Mouse (Mus musculus) lung, postnatal 4 days (tissue): ENCODE measurements at regions not wholly inside any gene's neighbourhood (a gene's known extent, or its start where the extent isn't known, plus 50 kb on each side); places are given as distances from the start of the nearest gene placed in this dataset.
A peak's percentile ranks its signal among the peaks of the same experiment; 100 is the strongest.

Source experiments
- DNase-seq, 2 experiments: peaks; one replicate each; pipeline ENCODE4 v3.0.0; 2021

GRCm38 (mm10) chr5:73880936-73881335 is 187.3 kb downstream of the Usp46 start:
- DNase-seq = no peak

DNA sequence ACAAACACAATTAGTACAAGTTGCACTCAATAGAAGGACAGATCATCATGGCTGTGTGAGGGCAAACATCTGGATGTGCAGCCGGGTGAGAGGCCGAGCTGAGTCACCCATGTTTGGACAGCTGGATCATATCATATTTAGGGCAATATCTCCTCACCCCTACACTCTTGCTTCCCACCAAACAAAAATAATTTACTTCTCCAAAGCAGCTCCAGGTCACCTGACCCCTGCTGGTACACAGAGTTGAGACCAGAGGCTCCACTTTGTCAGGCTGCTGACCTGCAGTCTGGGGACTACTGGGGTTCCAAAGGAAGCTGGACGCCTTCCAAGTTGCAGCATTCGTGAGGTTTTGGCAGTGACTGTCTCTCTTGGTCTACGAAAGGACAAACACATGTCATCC is 186.3 kb downstream of the Usp46 start:
- DNase-seq = peak; percentile 50 to 79

GRCm38 (mm10) chr5:73884998-73885397 is 183.2 kb downstream of the Usp46 start:
- no peak for DNase-seq

- DNase-seq = no peak
Measured at GRCm38 (mm10) chr5:73885691-73886090, 182.5 kb downstream of the Usp46 start.

DNA sequence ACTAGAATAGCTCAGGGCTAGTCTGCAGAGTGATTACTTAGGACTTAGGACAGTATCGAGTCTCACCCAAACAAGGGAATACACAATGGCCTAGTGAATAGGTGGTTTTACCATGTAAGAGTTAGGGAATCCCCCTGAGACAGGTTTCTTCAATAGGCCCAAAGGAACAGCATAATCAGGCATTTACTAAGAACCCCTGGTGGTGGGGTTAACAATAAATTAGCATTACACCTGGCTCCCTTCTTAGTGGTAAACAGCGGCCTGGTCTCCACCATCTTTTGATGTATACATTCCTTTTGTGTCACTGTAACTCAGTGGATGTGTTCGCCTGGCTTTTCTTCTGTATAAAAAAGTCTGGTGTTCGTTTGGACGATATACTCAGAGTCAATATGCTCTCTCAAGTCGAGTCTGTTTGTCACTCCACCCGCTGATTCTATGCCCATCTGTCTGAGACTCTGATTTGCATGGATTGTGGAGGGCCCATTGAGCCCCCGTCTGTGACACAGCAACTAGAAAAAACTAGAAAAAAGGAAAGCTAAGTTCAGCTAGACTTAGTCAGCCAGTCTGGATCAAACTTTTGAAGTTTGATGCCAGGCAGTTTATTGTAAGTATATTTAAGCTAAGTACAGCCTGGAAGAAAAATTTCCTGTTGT is 180.8 kb downstream of the Usp46 start:
- DNase-seq = no peak

DNA sequence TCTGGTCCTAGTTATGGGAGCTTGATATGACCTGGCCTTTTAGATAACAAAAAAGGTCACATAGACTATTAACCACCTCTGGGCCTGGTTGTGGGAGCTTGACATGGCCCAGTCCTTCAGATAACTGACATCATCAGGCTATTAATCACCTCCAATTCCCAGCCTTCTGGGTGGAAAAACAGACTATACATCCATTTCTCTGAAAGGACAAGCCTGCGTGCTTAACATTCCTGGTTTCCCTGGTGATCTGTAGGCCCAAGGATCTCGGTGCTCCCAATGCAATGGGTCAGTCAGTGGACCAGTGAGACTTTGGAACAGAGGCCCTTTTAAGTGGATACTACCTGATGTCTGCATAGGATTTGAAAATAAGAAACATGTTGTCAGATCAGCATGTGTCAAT is 179.8 kb downstream of the Usp46 start:
- no peak for DNase-seq

GRCm38 (mm10) chr5:73889342-73889741 is 178.9 kb downstream of the Usp46 start:
- DNase-seq = no peak

GRCm38 (mm10) chr5:73890942-73891341 is 177.3 kb downstream of the Usp46 start:
- no peak for DNase-seq

- no peak for DNase-seq
Measured at GRCm38 (mm10) chr5:73891606-73892005, 176.6 kb downstream of the Usp46 start.

- no peak for DNase-seq
Measured at GRCm38 (mm10) chr5:73892440-73893225, 175.6 kb downstream of the Usp46 start.

DNA sequence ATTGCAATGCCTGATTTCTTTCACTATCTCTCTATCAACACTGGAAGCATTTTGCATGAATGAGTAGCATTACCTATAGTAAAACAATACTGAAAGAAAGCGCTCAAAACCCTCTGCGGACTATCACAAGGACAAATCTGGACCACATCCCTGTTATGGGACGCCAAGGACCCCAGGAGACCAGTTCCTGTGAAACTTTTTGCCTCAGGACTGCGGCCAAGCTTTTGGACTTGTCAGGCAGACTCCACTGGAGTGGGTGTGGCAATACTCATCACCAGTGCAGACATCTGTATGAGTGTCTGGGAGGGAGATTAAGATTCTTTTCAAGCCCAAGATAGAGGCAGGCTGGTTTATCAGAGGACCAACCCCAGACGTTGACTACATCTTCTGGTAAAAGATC is 173.0 kb downstream of the Usp46 start:
- DNase-seq = no peak

- DNase-seq = no peak
Measured at GRCm38 (mm10) chr5:73896785-73897184, 171.4 kb downstream of the Usp46 start.

DNA sequence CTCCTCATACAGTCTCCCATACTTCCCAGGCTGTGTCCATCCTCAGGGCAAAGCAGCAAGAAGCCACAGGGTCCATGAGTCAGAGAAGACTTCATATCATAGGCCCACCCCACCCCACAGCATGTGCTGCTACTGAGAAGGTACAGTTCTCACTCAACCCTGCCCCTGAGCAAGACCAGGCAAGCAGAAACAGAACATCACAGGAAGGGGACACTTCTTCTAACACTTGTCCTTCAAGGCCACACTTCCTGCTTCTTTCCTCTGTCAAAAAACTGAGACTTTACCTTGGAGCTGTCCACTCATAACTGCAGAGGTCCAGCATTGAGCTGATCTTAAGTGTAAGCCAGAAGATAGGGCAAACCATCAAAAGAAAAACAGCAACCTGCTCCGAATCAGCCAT is 166.6 kb downstream of the Usp46 start:
- no peak for DNase-seq

DNA sequence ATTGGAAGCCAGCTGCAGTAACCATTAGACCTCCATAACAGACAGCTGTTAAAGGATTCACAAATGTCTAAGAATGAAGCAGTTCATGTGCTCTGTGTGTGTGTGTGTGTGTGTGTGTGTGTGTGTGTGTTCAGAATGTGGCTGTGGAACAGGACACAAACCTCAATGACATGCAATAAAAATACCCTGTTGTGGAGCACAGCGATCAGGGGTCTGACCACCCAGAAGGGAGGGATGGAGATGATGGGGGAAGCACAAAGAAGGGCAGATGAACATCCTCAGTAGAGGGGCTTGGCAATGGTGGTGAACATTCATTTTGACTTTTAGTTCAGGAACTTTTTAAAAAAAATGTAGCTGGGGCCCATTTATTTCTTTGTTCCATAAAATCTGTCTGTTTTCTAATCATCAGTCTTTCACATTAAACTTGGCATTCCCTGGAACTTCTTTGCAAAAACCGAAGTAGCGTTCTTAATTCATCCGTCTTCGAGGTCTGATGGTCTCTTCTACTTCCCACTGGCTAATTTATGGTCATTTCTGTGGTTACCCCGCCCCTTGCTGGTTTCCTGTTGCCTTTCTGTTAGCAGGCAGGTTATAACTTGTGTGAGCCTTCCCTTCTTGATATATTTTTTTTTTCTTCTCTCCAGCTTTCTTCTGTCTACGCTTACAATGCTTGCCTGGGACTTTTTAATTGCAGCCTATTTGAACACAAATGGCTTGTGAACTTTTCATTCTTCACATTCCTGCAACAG is 165.6 kb downstream of the Usp46 start:
- DNase-seq = no peak

DNA sequence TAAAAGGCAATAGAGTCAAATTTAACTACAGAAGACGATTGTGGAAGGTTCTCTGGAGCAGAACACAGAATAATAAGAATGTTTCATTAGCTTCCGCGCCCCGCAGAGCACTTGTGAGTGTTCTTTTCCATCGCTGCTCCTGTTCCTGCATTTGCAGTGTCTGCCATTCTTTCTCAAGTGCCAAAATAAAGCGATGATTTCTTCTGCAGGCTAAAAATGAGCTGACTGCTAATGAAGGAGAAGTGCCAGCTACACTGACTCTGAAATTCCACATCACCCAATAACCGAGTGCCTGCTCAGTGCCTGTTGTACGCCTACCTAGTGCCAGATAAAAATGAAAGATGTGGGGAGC is 165.0 kb downstream of the Usp46 start:
- no peak for DNase-seq

DNA sequence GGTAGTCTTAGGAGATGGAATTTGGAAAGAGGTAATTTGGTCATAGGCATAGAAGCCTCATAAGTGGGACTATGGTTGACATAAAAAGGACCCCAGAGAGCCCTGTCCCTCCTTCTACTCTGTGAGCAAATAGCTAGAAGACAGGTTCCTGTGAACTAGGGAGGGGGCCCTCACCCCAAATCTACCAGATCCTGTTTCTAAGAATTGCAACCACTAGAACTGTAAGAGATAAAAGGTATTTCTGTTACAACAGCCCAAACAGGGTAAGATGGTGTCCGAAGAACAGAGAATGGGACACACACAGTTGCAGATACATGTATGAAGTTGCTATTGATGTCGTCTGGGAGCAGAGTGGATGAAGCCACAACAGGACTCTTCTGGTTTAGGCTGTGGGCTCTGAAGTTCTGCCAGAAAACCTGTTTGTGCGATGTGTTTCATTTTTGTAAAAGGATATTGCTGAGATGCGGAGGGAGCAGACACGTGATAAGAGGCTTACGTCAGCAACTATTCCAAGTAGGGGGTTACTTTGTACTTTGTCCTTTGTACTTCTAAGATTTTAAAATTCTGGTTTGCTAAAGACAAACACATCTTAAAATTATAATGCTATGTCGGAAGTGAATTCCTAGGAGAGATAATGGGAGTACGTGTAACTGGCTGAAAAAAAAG is 164.0 kb downstream of the Usp46 start:
- no peak for DNase-seq

DNA sequence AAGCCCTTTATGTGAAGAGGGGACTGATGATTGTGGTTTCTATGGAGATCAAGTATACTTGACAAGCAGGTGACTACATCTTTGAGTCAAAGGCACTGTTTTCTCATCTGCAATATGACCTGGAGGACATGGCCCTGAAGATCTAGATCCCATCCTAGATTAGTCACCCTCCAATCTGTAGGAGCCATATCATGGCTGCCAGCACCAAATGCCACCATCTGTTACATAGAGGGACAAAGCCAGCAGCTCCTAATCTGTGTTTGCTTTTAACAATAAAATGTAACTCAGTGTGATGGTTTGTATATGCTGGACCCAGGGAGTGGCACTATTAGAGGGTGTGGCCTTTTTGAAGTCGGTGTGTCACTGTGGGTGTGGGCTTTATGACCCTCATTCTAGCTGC is 156.1 kb downstream of the Usp46 start:
- no peak for DNase-seq

GRCm38 (mm10) chr5:73913116-73913515 is 155.1 kb downstream of the Usp46 start:
- peak; percentile 9 to 60 for DNase-seq

DNA sequence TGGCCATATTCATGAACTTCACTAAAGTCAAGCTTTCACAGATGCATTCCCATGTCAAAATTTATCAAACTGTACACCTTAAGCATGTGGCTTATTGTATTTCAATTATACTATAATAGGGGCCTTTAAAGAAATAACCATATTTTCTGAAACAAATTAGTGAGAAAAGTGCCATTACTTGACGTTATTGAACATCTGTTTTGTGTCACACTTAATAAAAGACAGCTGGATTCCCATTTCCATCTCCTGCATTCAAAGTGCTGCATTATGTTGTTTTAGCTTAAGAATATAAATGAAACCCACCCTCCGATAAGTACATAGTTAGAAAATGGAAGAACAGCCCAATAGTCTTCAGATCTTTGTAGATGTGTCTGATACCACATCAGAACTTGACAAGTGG is 150.2 kb downstream of the Usp46 start:
- DNase-seq = no peak

DNA sequence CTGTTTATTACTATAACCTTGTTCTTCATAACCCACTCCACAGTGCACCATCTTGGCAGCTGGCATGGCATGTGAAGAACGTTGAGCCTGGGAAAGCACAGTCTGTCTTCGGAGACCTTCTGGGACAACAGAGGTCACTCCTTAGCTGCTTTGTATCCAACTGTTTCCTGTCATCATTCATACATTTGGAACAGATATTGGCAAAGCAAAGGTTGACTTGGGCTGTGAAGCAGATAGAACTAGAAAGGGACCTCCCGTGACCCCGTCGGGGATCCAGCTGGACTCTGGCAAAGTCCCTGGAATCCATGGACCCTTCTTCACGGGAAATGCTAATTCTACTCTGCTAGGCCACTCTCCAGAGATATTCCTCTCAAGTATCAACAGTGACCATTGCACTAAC is 148.3 kb downstream of the Usp46 start:
- DNase-seq = peak in 1 of 2 experiments; percentile 27

- no peak for DNase-seq
Measured at GRCm38 (mm10) chr5:73927534-73927933, 140.7 kb downstream of the Usp46 start.

DNA sequence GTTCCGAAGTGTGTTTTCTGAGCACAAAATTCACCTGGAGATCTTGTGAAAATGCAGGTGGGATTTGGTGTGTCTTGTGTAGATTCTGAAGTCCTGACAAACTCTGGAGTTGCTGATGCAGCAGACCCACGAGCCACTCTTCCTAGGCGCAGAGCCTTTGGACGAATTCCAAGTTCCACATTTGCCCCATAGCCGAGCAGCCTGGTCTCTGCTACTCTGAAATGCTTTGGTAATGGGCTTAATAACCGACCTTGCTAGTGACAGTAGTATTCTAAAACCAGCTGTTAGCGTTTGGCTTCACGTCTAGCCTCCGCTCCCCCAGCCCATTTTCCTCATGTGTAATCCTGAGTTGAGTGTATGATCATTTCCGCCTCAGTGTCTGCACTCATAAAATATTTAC is 139.5 kb downstream of the Usp46 start:
- no peak for DNase-seq

GRCm38 (mm10) chr5:73930205-73930604 is 138.0 kb downstream of the Usp46 start:
- DNase-seq = no peak
